Mouse (Mus musculus) lung, embryonic 15.5 days (tissue): ENCODE results near the gene Cnfn. TPM values are rescaled to one million over a fixed set of nuclear protein-coding genes. Genes with fewer than 3 reads are reported as not detected.
A peak's percentile ranks its signal among the peaks of the same experiment; 100 is the strongest.

ENCODE experiments used
- ATAC-seq: fragments of 200-750 bp; cut with Nextera tagmentation; 2 replicates; pipeline ENCODE4 v1.8.0; 2017; ENCODE audit warnings: moderate number of reproducible peaks, borderline replicate concordance; ENCODE audit not compliant: low FRiP score, low TSS enrichment; ENCODE audit errors: extremely low read depth
- H3K27ac ChIP-seq: fragments of 300-500 bp; sonication (generic); 2 replicates; pipeline ENCODE4 v1.5.1; 2015; ENCODE audit warnings: moderate library complexity, mild to moderate bottlenecking, inconsistent platforms
- H3K27me3 ChIP-seq: fragments of 300-500 bp; sonication (generic); 2 replicates; pipeline ENCODE4 v1.6.1; 2015; ENCODE audit warnings: inconsistent platforms
- H3K36me3 ChIP-seq: fragments of 300-500 bp; sonication (generic); 2 replicates; pipeline ENCODE4 v1.6.1; 2015; ENCODE audit warnings: inconsistent platforms
- H3K4me1 ChIP-seq: fragments of 300-500 bp; sonication (generic); 2 replicates; pipeline ENCODE4 v1.6.1; 2015; ENCODE audit warnings: inconsistent platforms
- H3K4me2 ChIP-seq: fragments of 300-500 bp; sonication (generic); 2 replicates; pipeline ENCODE4 v1.6.1; 2015; ENCODE audit warnings: inconsistent platforms, mild to moderate bottlenecking, moderate library complexity
- H3K4me3 ChIP-seq: fragments of 300-500 bp; sonication (generic); 2 replicates; pipeline ENCODE4 v1.5.1; 2015; ENCODE audit warnings: mild to moderate bottlenecking, inconsistent platforms
- H3K9ac ChIP-seq: fragments of 300-500 bp; sonication (generic); 2 replicates; pipeline ENCODE4 v1.6.1; 2015; ENCODE audit warnings: inconsistent platforms
- H3K9me3 ChIP-seq: fragments of 300-500 bp; sonication (generic); 2 replicates; pipeline ENCODE4 v1.6.1; 2016; ENCODE audit warnings: inconsistent platforms
- WGBS: fragments of 180-500 bp; shearing (Covaris S2); methylation state at CpG from one replicate; pipeline ENCODE4 v1.1.7; 2015; 5-methylcytosine and 5-hydroxymethylcytosine counted together
- polyA plus RNA-seq: library from polyadenylated mRNA; unstranded; fragments of >200 nt; fragmentation: Nextera tagmentation; extraction: Ambion mirVana; gene quantifications from 2 replicates; pipeline ENCODE4 v1.2.1, GENCODE M21; 2015

Gene Cnfn
- polyA plus RNA-seq, 1 experiment from 2014 or later: 0.52 TPM

GRCm38 (mm10) chr7:25387811-25388440 is 18.4 kb upstream of the Cnfn start:
- Histone ChIP-seq H3K4me2 (no peak overlapping the region), H3K9ac (no peak overlapping the region), H3K27me3 (no peaks in the 10 kb centered on the region), H3K9me3 (no peaks in the 10 kb centered on the region), H3K27ac (no peak overlapping the region), H3K4me3 (no peak overlapping the region), H3K4me1 (peaks cover 38% of the 10 kb centered on the region), H3K36me3 (peaks cover 21% of the 10 kb centered on the region)
- no peak for ATAC-seq
- WGBS: 88% methylated on average over 18 of the region's 18 CpGs

- Histone ChIP-seq H3K4me3 (no peak overlapping the region), H3K9ac (no peak overlapping the region), H3K27me3 (no peaks in the 10 kb centered on the region), H3K27ac (peak overlapping the region; percentile 85), H3K9me3 (no peaks in the 10 kb centered on the region), H3K36me3 (peaks cover 26% of the 10 kb centered on the region), H3K4me2 (peak overlapping the region; percentile 9), H3K4me1 (peaks cover 37% of the 10 kb centered on the region)
- peak; percentile 55 for ATAC-seq
- 50% methylated on average over 12 of the region's 12 CpGs for WGBS
These were observed 16.5 kb upstream of the Cnfn start for GRCm38 (mm10) chr7:25385850-25386555.

GRCm38 (mm10) chr7:25385259-25385658 is 15.7 kb upstream of the Cnfn start:
- Histone ChIP-seq H3K4me1 (peaks cover 37% of the 10 kb centered on the region), H3K27me3 (no peaks in the 10 kb centered on the region), H3K36me3 (peaks cover 28% of the 10 kb centered on the region), H3K9me3 (no peaks in the 10 kb centered on the region), H3K9ac (no peak overlapping the region), H3K4me2 (no peak overlapping the region), H3K27ac (0 out of 2 replicates have a peak overlapping the region, but pooled peaks have one; percentile 85), H3K4me3 (no peak overlapping the region)
- WGBS: 89% methylated on average over 12 of the region's 12 CpGs
- ATAC-seq: no peak

DNA sequence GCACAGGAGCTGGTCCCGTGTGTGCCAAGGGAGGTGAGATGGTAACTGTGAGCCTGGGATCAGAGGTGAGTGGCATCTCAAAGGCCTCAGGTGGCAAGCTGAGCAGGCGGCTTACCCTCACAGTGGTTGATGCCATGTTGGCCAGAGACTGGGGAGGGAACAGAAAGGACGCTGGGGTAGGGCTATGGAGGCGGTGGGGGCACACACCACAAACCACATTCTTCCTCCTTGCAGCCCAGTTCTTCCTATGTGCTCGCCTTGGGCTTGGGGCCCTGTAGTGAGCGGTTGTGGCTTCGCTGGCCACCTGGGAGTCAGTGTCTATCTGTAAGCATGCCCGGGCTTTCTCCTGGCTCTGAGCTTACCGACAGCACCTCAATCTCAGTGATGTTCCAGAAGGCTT is 15.3 kb upstream of the Cnfn start:
- H3K4me3 ChIP-seq: no peak overlapping the region
- H3K27me3 ChIP-seq: no peaks in the 10 kb centered on the region
- H3K9me3 ChIP-seq: no peaks in the 10 kb centered on the region
- H3K4me1 ChIP-seq: peaks cover 37% of the 10 kb centered on the region
- H3K27ac ChIP-seq: no peak overlapping the region
- peaks cover 28% of the 10 kb centered on the region for H3K36me3 ChIP-seq
- H3K4me2 ChIP-seq: no peak overlapping the region
- no peak overlapping the region for H3K9ac ChIP-seq
- ATAC-seq: no peak
- WGBS: 87% methylated on average over 9 of the region's 9 CpGs

- WGBS: 86% methylated on average over 13 of the region's 13 CpGs
- Histone ChIP-seq H3K27me3 (no peaks in the 10 kb centered on the region), H3K9me3 (no peaks in the 10 kb centered on the region), H3K36me3 (peaks cover 28% of the 10 kb centered on the region), H3K4me2 (no peak overlapping the region), H3K27ac (no peak overlapping the region), H3K9ac (no peak overlapping the region), H3K4me1 (peaks cover 39% of the 10 kb centered on the region), H3K4me3 (no peak overlapping the region)
- ATAC-seq: no peak
These were observed 14.8 kb upstream of the Cnfn start for GRCm38 (mm10) chr7:25384318-25384717.

DNA sequence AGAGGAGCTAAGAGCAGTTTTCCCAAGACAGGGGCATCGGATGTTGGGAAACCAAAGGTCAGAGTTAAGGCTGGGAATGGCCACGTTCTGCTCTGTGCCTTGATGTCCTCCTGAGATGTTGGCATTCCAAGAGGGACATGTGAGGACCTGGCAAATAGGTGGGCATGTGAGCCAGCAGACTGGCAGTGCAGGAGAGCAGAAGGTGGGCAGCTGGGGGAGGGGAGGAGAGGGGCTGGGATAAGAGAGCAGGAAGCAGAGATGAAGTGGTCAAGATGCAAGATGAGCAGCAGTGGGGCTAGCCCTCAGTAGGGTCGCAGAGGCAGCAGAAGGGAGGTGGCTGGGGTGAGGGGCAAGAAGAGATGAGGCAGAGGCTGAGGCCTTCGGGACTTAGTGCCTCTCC is 14.4 kb upstream of the Cnfn start:
- peaks cover 42% of the 10 kb centered on the region for H3K4me1 ChIP-seq
- no peak overlapping the region for H3K9ac ChIP-seq

GRCm38 (mm10) chr7:25383385-25383784 is 13.9 kb upstream of the Cnfn start:
- Histone ChIP-seq H3K4me2 (no peak overlapping the region), H3K9me3 (no peaks in the 10 kb centered on the region), H3K4me3 (no peak overlapping the region), H3K27ac (no peak overlapping the region), H3K4me1 (peaks cover 42% of the 10 kb centered on the region), H3K36me3 (peaks cover 25% of the 10 kb centered on the region), H3K27me3 (no peaks in the 10 kb centered on the region), H3K9ac (no peak overlapping the region)
- no peak for ATAC-seq
- WGBS: 90% methylated on average over 7 of the region's 7 CpGs

More for the DNA sequence above, 14.4 kb upstream of the Cnfn start:
- ATAC-seq: no peak
- no peak overlapping the region for H3K27ac ChIP-seq
- no peaks in the 10 kb centered on the region for H3K9me3 ChIP-seq
- H3K4me3 ChIP-seq: no peak overlapping the region
- WGBS: 63% methylated on average over 4 of the region's 4 CpGs
- H3K4me2 ChIP-seq: no peak overlapping the region
- H3K36me3 ChIP-seq: peaks cover 28% of the 10 kb centered on the region
- H3K27me3 ChIP-seq: no peaks in the 10 kb centered on the region

DNA sequence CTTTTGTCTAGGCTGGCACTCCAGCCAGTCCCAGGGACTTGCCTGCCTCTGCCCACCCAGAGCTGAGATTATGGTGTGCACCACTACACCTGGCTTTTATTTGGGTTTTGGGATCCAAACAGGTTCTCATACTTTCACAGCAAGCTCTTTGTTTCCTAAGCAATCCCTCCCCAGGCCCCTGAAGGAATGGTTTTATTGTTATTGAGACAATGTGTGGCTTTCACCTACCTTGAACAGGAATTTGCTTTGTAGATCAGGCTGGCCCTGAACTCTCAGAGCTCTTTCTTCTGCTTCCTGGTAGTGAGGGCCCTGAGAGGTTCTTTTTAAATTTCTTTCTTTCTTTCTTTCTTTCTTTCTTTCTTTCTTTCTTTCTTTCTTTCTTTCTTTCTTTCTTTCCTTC is 13.0 kb upstream of the Cnfn start:
- no peak for ATAC-seq

GRCm38 (mm10) chr7:25381284-25381680 is 11.8 kb upstream of the Cnfn start:
- H3K36me3 ChIP-seq: peaks cover 18% of the 10 kb centered on the region
- WGBS: 25% methylated on average over 3 of the region's 3 CpGs
- ATAC-seq: no peak

More for the DNA sequence above, 13.0 kb upstream of the Cnfn start:
- Histone ChIP-seq H3K9ac (no peak overlapping the region), H3K9me3 (no peaks in the 10 kb centered on the region), H3K4me1 (peaks cover 42% of the 10 kb centered on the region), H3K36me3 (peaks cover 20% of the 10 kb centered on the region), H3K27me3 (no peaks in the 10 kb centered on the region), H3K27ac (peak overlapping the region; percentile 8; the same call in 1 of the 2 replicates), H3K4me2 (no peak overlapping the region), H3K4me3 (no peak overlapping the region)

GRCm38 (mm10) chr7:25380392-25381283 is 11.1 kb upstream of the Cnfn start:
- ATAC-seq: peak; percentile 17; the same call in 1 of the 2 replicates
- Histone ChIP-seq H3K4me3 (peak overlapping the region; percentile 41; the same call in 1 of the 2 replicates), H3K4me1 (peaks cover 34% of the 10 kb centered on the region), H3K36me3 (peaks cover 18% of the 10 kb centered on the region), H3K9ac (0 out of 2 replicates have a peak overlapping the region, but pooled peaks have one; percentile 21), H3K27me3 (no peaks in the 10 kb centered on the region), H3K27ac (peak overlapping the region; percentile 9; the same call in 1 of the 2 replicates), H3K9me3 (no peaks in the 10 kb centered on the region), H3K4me2 (peak overlapping the region; percentile 67)
- WGBS: 48% methylated on average over 18 of the region's 18 CpGs

More at GRCm38 (mm10) chr7:25381284-25381680, 11.8 kb upstream of the Cnfn start:
- Histone ChIP-seq H3K27ac (peak overlapping the region; percentile 9; the same call in 1 of the 2 replicates), H3K4me2 (no peak overlapping the region), H3K4me3 (no peak overlapping the region), H3K9me3 (no peaks in the 10 kb centered on the region), H3K4me1 (peaks cover 41% of the 10 kb centered on the region), H3K27me3 (no peaks in the 10 kb centered on the region), H3K9ac (no peak overlapping the region)

GRCm38 (mm10) chr7:25379551-25380351 is 10.2 kb upstream of the Cnfn start:
- H3K4me2 ChIP-seq: peak overlapping the region; percentile 67
- 1% methylated on average over 42 of the region's 42 CpGs for WGBS
- no peaks in the 10 kb centered on the region for H3K9me3 ChIP-seq
- H3K4me1 ChIP-seq: peaks cover 29% of the 10 kb centered on the region
- peaks cover 16% of the 10 kb centered on the region for H3K36me3 ChIP-seq
- ATAC-seq: peak; percentile 47; the same call in 1 of the 2 replicates
- no peaks in the 10 kb centered on the region for H3K27me3 ChIP-seq
- H3K27ac ChIP-seq: peak overlapping the region; percentile 43
- peak overlapping the region; percentile 21 for H3K9ac ChIP-seq
- peak overlapping the region; percentile 41 for H3K4me3 ChIP-seq
